Mouse (Mus musculus) lung, postnatal 0 days (tissue): Measurements from ENCODE around the gene Polm.

Source experiments
- CTCF ChIP-seq: IDR thresholded peaks from 2 replicates; pipeline ENCODE4 v1.5.1; 2016; ENCODE audit warnings: antibody characterized with exemption, mild to moderate bottlenecking
- EP300 ChIP-seq: IDR thresholded peaks from 2 replicates; pipeline ENCODE4 v1.6.1; 2016; ENCODE audit warnings: antibody characterized with exemption, mild to moderate bottlenecking, control low read depth

- TF ChIP-seq CTCF (no peak), EP300 (no peak)
Measured at GRCm38 (mm10) chr11:5834506-5834905, 3.3 kb downstream of the Polm start.
